Mouse (Mus musculus): ENCODE data around the gene Arvcf.

- no peak for TF ChIP-seq CTCF (IDR thresholded peaks at IDR 0.05; ENCODE audit: control insufficient read depth, insufficient read depth, insufficient read length)
- no peak for TF ChIP-seq USF1 (IDR thresholded peaks at IDR 0.05; ENCODE audit: low read depth)
- TF ChIP-seq MYOD1 (IDR thresholded peaks at IDR 0.05; ENCODE audit: control insufficient read depth, insufficient read length, low read depth): no peak
- no peak for TF ChIP-seq FOSL1 (IDR thresholded peaks at IDR 0.05; ENCODE audit: insufficient read depth, low read length, poor library complexity, severe bottlenecking)
- TF ChIP-seq MYOG (IDR thresholded peaks at IDR 0.05; ENCODE audit: control insufficient read depth, extremely low read depth, insufficient read length): no peak
- TF ChIP-seq MAX (IDR thresholded peaks at IDR 0.05): no peak
These were observed 36.2 kb downstream of the Arvcf start for GRCm38 (mm10) chr16:18384211-18384610.

All from C2C12 (cell line).